Mouse (Mus musculus) CD4-positive helper T cell, adult 2 months (primary cell): ENCODE results near the gene Mon2.
"Not testable (repeated sequence)": the region's sequence is repeated elsewhere in the genome, so short reads cannot be mapped to it uniquely, and the experiment has no call there.

Experiments
- DNase-seq: peaks from one replicate; pipeline ENCODE4 v3.0.0-alpha.2; 2012; ENCODE audit warnings: low read depth, missing footprints, low spot score

Gene Mon2

DNA sequence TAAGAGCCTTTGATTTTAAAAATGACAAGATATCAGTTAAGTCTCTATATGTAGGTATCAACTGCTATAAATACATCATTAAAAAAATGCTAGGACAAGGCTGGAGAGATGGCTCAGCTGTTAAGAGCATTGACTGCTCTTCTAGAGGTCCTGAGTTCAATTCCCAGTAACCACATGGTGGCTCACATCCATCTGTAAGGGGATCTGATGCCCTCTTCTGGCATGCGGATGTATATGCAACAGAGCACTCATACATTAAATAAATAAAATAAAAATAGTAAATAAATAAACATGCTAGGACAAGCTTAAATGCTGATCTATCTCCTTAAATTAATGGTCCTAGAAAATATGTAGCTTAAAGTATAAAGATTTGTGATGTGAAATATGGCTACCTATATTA is 19.2 kb downstream of the Mon2 start:
- DNase-seq, result peak; percentile 38

- no peak for DNase-seq
Measured at GRCm38 (mm10) chr10:123056463-123056862, 19.8 kb downstream of the Mon2 start.

- DNase-seq, result no peak
Measured at GRCm38 (mm10) chr10:123055205-123056000, 20.9 kb downstream of the Mon2 start.

- DNase-seq, result no peak
Measured at GRCm38 (mm10) chr10:123053557-123053956, 22.7 kb downstream of the Mon2 start.

DNA sequence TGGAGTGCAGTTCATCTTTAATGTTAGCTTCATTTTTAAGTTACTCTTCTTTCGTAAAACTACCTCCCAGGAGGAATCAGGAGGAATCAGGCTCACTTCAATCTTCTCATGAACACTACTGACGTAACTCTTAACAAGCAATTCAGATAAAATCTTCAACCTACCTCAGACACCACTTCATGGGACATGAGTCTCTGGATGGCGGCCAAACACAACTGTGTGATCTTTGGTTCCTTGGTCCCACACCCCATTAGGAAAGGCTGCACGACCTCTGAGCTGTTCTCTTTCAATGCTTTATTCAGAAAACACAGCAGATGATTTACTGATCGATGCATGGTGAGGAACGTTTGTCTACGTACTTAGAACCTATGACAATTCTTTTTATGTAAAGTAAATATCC is 24.3 kb downstream of the Mon2 start:
- DNase-seq, result no peak

DNA sequence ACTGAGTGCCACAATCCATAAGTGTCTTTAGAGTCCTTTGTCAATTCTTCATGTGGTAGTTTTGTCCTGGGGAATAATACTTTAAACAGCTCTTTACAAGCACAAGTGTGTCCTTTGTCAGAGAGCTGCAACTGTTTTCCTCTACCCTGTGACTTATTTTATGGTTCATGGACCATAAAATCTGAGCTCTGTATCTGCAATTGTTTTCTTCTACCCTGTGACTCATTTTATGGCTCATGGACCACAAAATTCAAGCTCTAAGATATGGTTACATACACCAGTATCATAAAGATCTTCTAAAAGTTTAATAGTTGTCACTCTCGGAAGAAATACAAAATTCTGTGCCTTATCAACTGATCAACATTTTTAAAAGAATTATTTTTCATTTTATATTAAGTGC is 27.6 kb downstream of the Mon2 start:
- no peak for DNase-seq

DNA sequence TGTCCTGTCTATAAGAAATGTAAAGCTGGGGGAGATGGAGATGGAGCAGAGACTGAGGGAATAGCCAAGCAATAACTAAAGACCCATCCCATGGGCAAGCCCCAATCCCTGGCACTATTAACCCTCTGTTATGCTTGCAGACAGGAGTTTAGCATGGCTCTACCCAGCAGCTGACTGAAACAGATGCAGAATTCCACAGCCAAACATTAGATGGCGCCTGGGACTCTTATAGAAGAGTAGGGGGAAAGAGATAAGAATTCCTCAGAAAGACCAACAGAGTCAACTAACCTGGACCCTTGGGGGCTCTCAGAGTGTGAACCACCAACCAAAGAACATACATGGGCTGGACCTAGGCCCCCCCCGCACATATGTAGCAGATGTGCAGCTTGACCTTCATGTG is 36.4 kb downstream of the Mon2 start:
- no peak for DNase-seq

- no peak for DNase-seq
Measured at GRCm38 (mm10) chr10:123032078-123032646, 44.1 kb downstream of the Mon2 start.

DNA sequence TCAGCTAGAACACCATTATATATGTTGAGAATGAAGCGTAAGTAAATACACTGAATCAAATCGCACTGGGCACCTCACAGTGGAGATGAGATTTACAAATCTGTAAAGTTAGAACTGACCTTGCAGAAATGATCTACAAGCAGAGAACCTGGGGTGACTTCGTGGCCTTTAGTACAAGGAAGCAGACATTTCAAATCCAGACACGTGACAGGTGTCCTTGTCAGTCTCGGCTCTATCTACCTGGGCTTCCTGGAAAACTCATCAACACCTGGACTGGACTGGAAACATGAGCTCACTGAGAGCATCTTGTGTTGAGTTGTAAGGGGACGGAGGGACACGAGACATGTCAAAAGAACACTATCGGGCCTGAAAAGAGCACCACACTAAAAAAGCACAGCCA is 44.9 kb downstream of the Mon2 start:
- no peak for DNase-seq

- no peak for DNase-seq
Measured at GRCm38 (mm10) chr10:123030589-123030988, 45.7 kb downstream of the Mon2 start.

DNA sequence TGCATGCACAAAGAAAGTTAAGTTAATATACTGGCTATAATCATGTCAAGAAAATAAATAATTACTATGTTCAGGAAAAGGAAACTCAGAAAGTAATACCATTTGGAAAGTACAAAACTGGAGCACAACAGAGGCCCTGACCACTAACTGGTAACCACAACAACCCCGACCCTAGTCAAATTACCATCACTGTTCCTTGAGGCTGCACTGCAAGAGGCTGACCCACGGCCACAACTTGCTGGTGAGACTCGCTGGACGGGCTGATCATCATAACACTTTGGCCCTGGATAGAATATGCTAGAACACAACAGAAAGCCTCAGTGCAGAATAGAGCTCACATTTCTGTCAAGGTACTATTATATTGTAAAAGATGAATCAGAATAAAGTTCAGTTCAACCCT is 47.4 kb downstream of the Mon2 start:
- DNase-seq, result no peak

GRCm38 (mm10) chr10:123026736-123027135 is 49.6 kb downstream of the Mon2 start:
- DNase-seq, result not testable (repeated sequence)

DNA sequence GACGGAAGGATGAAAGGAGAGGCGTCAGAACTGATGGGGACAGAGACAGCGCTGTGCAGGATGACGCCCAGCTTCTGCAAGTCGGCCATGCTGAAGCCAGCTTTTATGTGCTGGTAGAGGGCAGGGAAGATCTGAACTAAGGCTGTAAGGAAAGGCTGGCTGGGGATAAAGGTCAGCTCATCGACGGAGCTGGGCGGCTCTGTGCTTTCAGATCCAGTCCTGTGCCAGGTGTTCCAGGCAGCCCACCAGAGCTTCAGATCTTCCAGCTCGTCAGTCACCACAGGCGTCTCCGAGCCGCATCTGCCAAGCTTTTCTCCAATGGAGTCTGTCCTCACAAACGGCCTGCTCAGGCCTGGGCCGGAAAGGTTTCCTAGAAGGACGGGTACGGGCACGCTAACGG is 62.9 kb downstream of the Mon2 start:
- no peak for DNase-seq

DNA sequence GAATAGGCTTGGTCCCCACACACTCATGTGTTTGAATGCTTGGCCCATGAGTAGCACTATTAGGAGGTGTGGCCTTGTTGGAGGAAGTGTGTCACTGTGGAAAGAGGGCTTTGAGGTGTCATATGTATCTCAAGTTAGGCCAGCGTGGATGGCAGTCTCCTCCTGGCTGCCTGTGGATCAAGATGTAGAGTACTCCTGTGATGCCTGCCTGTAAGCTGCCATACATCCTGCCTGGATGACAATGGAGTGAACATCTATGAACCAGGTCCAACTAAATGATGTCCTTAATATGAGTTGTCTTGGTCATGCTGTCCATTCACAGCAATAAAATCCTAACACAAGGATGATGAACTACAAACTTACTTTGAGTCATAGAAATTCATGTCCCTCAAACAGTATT is 64.9 kb downstream of the Mon2 start:
- DNase-seq, result no peak

DNA sequence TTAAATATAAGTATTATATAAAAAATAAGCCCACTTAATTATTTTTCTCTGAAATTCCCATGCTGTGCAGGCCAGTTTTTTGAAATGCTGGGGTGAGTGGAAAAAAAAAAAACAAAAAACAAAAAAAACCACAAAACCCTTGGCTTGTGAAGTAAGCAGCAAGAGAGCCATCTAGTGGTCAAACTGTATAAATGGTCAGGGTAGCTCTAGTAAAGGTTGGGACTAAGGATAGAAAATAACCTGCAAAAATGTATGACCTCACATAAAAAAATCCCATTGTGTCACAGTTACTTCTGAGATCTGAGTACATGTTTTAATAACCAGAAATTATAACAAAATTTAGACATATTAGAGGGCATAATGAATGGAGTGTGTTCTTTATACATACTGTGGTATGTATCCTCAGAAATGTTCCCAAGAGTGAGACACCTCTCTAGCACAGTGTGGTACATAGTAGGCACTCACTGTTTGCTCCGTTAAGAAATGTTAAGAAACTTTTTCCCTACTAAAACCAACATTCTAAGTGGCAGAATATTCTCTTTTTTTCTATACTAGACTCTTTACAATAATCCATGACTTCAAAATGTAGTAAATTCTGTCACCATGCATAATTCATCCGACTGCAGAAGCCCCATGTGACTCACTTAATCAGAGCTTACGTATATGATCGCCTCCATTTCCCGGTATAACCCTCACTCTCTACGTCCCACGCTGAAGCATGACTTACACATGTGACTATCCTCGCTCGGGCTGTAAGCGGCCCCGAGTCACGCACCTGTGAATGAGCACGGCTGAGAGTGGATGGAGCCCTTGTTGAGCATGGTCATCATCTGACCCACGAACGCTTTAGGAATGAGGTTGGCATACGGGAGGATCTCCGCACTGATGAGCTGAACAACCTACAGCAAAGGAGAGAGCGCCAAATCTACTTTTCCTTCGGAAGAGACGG is 70.8 kb downstream of the Mon2 start:
- DNase-seq, result peak; percentile 71

DNA sequence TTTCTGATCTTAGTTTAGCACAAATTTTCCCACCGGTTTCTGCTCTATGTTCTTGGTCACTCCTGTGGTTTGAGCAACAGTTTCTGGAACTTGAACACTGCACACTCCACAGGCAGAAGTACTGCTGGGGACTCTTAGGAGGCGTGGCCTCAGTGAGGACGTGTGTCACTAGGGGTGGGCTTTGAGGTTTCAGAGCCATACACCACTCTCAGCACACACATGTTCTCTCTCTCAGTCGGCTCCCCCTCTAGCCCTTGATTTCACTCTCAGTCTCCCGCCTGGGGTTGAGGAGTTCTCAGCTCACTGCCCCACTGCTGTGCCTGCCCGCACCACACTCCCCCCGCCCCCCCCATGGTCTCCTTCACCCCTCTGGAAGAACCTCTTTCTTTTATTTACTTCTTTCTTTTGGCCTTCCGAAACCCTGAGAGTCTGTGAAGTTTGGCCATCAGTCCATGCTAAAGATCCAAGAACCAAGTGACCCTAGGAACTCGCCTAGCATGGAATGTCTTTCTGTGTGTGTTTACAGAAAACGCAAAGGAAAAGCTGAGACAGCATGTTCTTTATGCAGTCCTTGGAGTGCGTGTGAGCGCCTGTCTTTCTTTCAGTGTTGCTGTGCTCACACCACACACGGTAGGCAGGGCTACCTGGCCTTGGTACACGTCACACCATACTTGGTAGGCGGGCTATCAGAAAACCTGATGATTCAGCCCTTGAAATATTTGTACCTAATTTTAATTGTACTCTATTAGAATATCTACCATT is 71.6 kb downstream of the Mon2 start:
- no peak for DNase-seq

DNA sequence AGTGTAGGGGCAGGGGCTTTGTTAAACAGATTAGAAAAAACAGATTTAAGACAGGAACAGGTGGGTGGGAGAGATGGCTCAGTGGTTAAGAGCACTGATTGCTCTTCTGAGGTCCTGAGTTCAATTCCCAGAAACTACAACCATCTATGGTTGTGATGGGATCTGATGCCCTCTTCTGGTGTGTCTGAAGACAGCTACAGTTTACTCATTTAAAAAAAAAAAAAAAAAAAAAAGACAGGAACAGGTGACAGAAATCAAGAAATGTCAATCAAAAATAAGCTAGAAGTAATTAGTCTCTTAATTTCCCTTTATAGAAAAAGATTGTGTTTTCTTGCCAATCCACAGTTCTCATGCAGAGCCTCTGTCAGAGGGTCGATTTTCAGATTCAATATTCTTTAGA is 74.3 kb downstream of the Mon2 start:
- no peak for DNase-seq

- DNase-seq, result no peak
Measured at GRCm38 (mm10) chr10:123001363-123001762, 74.9 kb downstream of the Mon2 start.

- no peak for DNase-seq
Measured at GRCm38 (mm10) chr10:122999356-122999755, 76.9 kb downstream of the Mon2 start.

DNA sequence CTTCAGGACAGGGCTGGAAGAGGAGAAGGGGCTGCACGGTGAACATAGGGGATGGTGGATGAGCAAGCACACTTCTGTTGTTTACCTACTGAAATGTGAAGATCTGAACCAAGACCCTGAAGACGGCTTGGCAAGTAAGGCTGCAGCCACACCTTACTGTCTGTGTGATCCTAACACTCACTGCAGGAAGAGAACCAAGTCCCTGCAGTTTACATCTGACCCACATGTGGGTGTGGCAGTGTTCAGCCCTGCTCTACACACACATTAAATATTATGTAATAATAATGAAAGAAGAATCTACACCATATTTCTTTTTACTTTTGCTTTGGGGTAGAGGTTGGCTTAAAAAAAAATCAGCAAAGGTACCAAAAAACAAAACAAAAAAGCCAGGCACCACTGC is 78.5 kb downstream of the Mon2 start:
- no peak for DNase-seq

GRCm38 (mm10) chr10:122994402-122995107 is 81.8 kb downstream of the Mon2 start:
- no peak for DNase-seq
